Mouse (Mus musculus) lung, adult 18-20 months (tissue): ENCODE results near the gene Bag6.

ENCODE experiments used
- DNase-seq, 2 experiments: peaks; one replicate each; pipeline ENCODE4 v3.0.0; 2022; ENCODE audit warnings: mixed read lengths in 2 of 2

The Bag6 gene

GRCm38 (mm10) chr17:35196321-35196641 lies 61.3 kb downstream of the Bag6 start:
- DNase-seq = no peak
